Mouse (Mus musculus) kidney, adult 2 months (tissue): ENCODE data around the gene Tff2. TPM values are rescaled to one million over a fixed set of nuclear protein-coding genes. Genes with fewer than 3 reads are reported as not detected.

ENCODE experiments used
- DNase-seq: peaks from one replicate; pipeline ENCODE4 v3.0.0; 2021
- H3K27ac ChIP-seq: fragments of 200-500 bp; 2 replicates; pipeline ENCODE4 v1.5.1; 2012; ENCODE audit warnings: low read depth, low read length, control low read depth, inconsistent platforms; ENCODE audit not compliant: insufficient read depth
- H3K27me3 ChIP-seq: fragments of 200-500 bp; replicated peaks from 2 replicates; pipeline ENCODE4 v1.6.1; 2012; ENCODE audit warnings: mild to moderate bottlenecking, moderate library complexity, low read length, inconsistent platforms; ENCODE audit not compliant: control insufficient read depth, insufficient read depth
- H3K36me3 ChIP-seq: fragments of 200-500 bp; 2 replicates; pipeline ENCODE4 v1.6.1; 2012; ENCODE audit warnings: mild to moderate bottlenecking, moderate library complexity, low read length, inconsistent platforms; ENCODE audit not compliant: control insufficient read depth, insufficient read depth
- H3K4me1 ChIP-seq: fragments of 200-500 bp; 2 replicates; pipeline ENCODE4 v1.6.1; 2011; ENCODE audit warnings: low read length; ENCODE audit not compliant: control insufficient read depth, insufficient read depth
- H3K4me3 ChIP-seq: fragments of 200-500 bp; 2 replicates; pipeline ENCODE4 v1.5.1; 2011; ENCODE audit warnings: mild to moderate bottlenecking, low read depth, low read length, control low read depth; ENCODE audit not compliant: insufficient read depth
- CTCF ChIP-seq: fragments of 200-500 bp; conservative IDR thresholded peaks from 2 replicates; pipeline ENCODE4 v1.5.1; 2011; ENCODE audit warnings: low read depth, mild to moderate bottlenecking, control low read depth, low read length, moderate library complexity, mixed read lengths; ENCODE audit not compliant: insufficient read depth, insufficient read length
- POLR2A ChIP-seq: fragments of 200-500 bp; IDR thresholded peaks from one replicate; pipeline ENCODE4 v1.6.1; 2011; ENCODE audit warnings: low read depth, low read length, control low read depth
- WGBS: fragments of 180-500 bp; shearing (Covaris S2); methylation state at CpG from one replicate; pipeline ENCODE4 v1.1.7; 2018; 5-methylcytosine and 5-hydroxymethylcytosine counted together
- polyA plus RNA-seq: library from polyadenylated mRNA; depleted of rRNA; stranded (reverse); fragments of >200 nt; gene quantifications from 2 replicates; pipeline ENCODE4 v1.2.3, GENCODE M21; 2012; rRNA removed

Gene Tff2
- polyA plus RNA-seq, 1 experiment = 0.20 TPM

DNA sequence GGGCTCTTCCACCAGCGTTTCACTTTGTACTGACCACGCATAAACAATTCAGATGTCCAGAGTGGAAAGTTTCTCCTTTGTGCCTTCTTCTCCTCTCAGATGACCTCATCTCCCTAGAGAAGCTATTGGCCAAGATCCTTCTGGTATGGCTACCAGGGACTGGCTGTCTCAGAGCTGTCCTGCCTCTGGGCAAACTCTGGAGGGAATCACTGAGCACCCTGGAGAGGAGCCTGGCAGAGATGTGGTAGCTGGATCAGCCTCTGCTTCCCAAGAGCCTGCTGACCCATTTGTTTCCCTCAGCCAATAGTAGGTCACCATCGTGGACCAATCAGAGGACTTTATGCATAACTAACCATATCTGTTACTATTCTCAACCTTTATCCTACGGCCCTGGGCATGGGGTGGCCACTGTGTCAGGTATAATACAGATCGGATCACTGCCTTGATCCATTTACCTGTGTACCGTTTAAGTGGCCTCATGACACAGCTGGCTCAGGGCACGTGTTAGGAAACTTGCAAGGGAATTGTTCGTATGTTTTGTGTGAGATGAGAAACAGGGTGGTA lies 41.0 kb downstream of the Tff2 start:
- TF ChIP-seq CTCF (no peak), POLR2A (no peak)
- DNase-seq = no peak
- no peak overlapping the region for H3K27ac ChIP-seq
- H3K36me3 ChIP-seq = no peaks in the 10 kb centered on the region
- no peaks in the 10 kb centered on the region for H3K27me3 ChIP-seq
- WGBS = 84% methylated on average over 8 of the region's 8 CpGs
- no peaks in the 10 kb centered on the region for H3K4me1 ChIP-seq
- H3K4me3 ChIP-seq = no peak overlapping the region

DNA sequence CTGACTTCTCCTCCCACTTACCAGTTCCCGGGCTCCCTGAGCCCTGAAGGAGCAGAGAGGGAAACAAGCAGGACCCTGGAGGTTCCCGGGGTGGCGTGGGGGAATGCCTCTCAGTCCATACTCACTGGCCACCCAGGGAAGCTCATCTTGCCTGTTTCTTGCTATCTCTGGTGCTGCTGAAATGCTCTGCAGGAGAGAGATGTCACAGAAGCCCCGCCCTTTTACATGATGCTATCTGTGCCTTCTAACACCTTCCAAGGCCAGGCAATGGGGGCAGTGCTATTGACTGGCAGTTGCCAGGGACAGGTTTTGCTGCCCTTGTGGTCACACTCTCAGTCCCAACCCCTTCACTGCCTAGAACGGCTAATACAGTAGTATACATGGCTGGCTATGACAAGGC lies 45.3 kb downstream of the Tff2 start:
- no peak overlapping the region for H3K4me3 ChIP-seq
- WGBS = 63% methylated on average over 5 of the region's 5 CpGs
- DNase-seq = no peak
- no peaks in the 10 kb centered on the region for H3K4me1 ChIP-seq
- TF ChIP-seq POLR2A = no peak
- TF ChIP-seq CTCF = no peak
- H3K27ac ChIP-seq = no peak overlapping the region
- H3K36me3 ChIP-seq = no peaks in the 10 kb centered on the region
- no peaks in the 10 kb centered on the region for H3K27me3 ChIP-seq

DNA sequence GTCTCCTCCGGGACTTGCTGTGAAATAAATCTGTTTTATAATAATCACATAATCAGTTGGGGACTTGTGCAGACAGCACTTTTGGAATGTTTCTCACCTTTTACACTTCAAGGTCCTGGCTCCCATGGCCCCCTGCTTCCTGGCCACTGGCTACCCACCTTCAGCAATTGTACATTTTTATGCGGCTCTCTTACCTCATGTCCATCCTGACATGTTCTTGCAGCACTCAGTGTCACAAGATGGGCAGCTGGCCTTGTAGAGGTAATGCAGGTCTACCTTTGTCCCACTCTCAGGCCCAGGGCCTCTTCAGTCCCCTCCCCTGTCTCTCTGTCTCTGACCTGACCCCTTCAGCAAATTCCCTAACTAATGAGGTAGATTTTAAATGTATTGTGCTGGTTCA lies 47.2 kb downstream of the Tff2 start:
- TF ChIP-seq CTCF (no peak), POLR2A (no peak)
- no peaks in the 10 kb centered on the region for H3K27me3 ChIP-seq
- no peaks in the 10 kb centered on the region for H3K4me1 ChIP-seq
- DNase-seq = no peak
- H3K27ac ChIP-seq = no peak overlapping the region
- no peaks in the 10 kb centered on the region for H3K36me3 ChIP-seq
- H3K4me3 ChIP-seq = no peak overlapping the region
- WGBS = 98% methylated on average over 2 of the region's 2 CpGs

DNA sequence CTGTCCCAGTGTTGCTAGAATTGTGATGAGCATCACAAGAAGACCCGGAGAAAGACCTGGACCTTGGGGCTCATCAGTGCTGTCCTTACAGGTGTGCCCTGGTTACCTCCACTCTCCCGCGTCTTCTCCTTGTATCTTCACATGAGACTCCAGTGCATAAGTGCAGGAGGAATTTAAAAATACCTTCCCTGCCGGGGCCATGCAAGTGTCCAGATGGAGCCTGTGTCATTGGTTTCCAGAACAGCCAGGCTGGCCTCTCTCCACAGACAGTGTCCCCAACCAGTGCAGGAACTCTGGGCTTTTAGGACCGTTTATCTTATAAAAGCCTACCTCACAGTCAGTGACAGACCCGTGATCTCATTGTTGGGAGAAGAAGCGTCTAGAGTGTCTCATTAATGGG lies 48.5 kb downstream of the Tff2 start:
- TF ChIP-seq POLR2A (no peak), CTCF (no peak)
- Histone ChIP-seq H3K27ac (no peak overlapping the region), H3K27me3 (no peaks in the 10 kb centered on the region), H3K36me3 (no peaks in the 10 kb centered on the region), H3K4me1 (no peaks in the 10 kb centered on the region), H3K4me3 (no peak overlapping the region)
- 86% methylated on average over 7 of the region's 7 CpGs for WGBS
- DNase-seq = no peak

DNA sequence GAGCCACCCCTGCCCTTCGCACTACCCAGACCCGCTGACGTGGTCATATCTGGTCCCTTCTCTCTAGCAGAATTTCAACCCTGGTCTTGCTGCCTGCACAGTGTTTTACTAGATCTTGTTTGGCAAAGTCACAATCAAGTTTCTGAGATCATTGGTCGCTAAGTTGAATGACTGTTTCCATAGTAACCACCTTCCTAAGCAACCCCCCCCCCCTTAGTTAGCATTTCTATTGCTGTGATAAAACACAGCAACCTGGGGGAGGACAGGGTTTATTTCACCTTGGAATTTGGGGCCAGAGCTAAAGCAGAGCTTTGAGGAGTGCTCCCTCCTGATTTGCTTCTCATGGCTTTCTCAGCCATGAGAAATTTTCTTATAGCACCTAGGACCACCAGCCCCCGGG lies 49.3 kb downstream of the Tff2 start:
- DNase-seq = no peak
- no peak for TF ChIP-seq POLR2A
- TF ChIP-seq CTCF = no peak
- Histone ChIP-seq H3K27me3 (no peaks in the 10 kb centered on the region), H3K27ac (no peak overlapping the region), H3K4me3 (no peak overlapping the region), H3K4me1 (no peaks in the 10 kb centered on the region), H3K36me3 (no peaks in the 10 kb centered on the region)
- 59% methylated on average over 5 of the region's 5 CpGs for WGBS

Other genes with a start within 250 kb of the Tff2 start
- 0.27 and 0.48 TPM in 2 replicates for gene Glp1r, start 242.5 kb downstream of the Tff2 start, polyA plus RNA-seq
- gene Umodl1, start 189.6 kb downstream of the Tff2 start, polyA plus RNA-seq = not detected in 2 replicates
- gene Abcg1, start 86.6 kb downstream of the Tff2 start, polyA plus RNA-seq = 7.6 and 8.2 TPM in 2 replicates
- gene Tff3, start 14.6 kb downstream of the Tff2 start, polyA plus RNA-seq = not detected in 2 replicates
- gene Tff1, start 21.0 kb upstream of the Tff2 start, polyA plus RNA-seq = 0.31 TPM in 1 of 2 replicates, not detected in the other
- gene Tmprss3, start 54.7 kb upstream of the Tff2 start, polyA plus RNA-seq = 0.03 TPM in 1 of 2 replicates, not detected in the other
- gene Ubash3a, start 63.6 kb upstream of the Tff2 start, polyA plus RNA-seq = 0.15 and 1.6 TPM in 2 replicates
- gene Rsph1, start 133.1 kb upstream of the Tff2 start, polyA plus RNA-seq = 0.73 and 1.1 TPM in 2 replicates
- 6.3 and 6.5 TPM in 2 replicates for gene Slc37a1, start 142.5 kb upstream of the Tff2 start, polyA plus RNA-seq
- 74.3 and 106 TPM in 2 replicates for gene Pde9a, start 241.9 kb upstream of the Tff2 start, polyA plus RNA-seq